Mouse (Mus musculus) midbrain, postnatal 0 days (tissue): Measurements from ENCODE around the gene Exoc2. TPM values are rescaled to one million over a fixed set of nuclear protein-coding genes. Genes with fewer than 3 reads are reported as not detected.
A peak's percentile ranks its signal among the peaks of the same experiment; 100 is the strongest.

Experiments used
- ATAC-seq: fragments of 200-750 bp; cut with Nextera tagmentation; 2 replicates; pipeline ENCODE4 v1.8.0; 2017; ENCODE audit warnings: moderate number of reproducible peaks, mild to moderate bottlenecking, moderate TSS enrichment, moderate library complexity; ENCODE audit not compliant: low FRiP score
- DNase-seq: peaks from one replicate; pipeline ENCODE4 v3.0.0-alpha.2; 2015; ENCODE audit warnings: low spot score
- H3K27ac ChIP-seq: fragments of 300-500 bp; sonication (generic); 2 replicates; pipeline ENCODE4 v1.5.1; 2014; ENCODE audit warnings: low read depth, mild to moderate bottlenecking, low read length, mixed read lengths
- H3K27me3 ChIP-seq: fragments of 300-500 bp; sonication (generic); 2 replicates; pipeline ENCODE4 v1.6.1; 2014; ENCODE audit warnings: low read length, control low read depth, mixed read lengths; ENCODE audit not compliant: insufficient read depth
- H3K36me3 ChIP-seq: fragments of 300-500 bp; sonication (generic); 2 replicates; pipeline ENCODE4 v1.6.1; 2014; ENCODE audit warnings: low read length, control low read depth, mixed read lengths; ENCODE audit not compliant: insufficient read depth
- H3K4me1 ChIP-seq: fragments of 300-500 bp; sonication (generic); 2 replicates; pipeline ENCODE4 v1.6.1; 2014; ENCODE audit warnings: mild to moderate bottlenecking, control low read depth, antibody characterized with exemption, low read length, mixed read lengths; ENCODE audit not compliant: insufficient read depth
- H3K4me2 ChIP-seq: fragments of 300-500 bp; sonication (generic); 2 replicates; pipeline ENCODE4 v1.6.1; 2014; ENCODE audit warnings: low read depth, mild to moderate bottlenecking, low read length, mixed read lengths; ENCODE audit not compliant: poor library complexity, severe bottlenecking
- H3K4me3 ChIP-seq: fragments of 300-500 bp; sonication (generic); 2 replicates; pipeline ENCODE4 v1.5.1; 2014; ENCODE audit warnings: low read depth, mild to moderate bottlenecking, low read length, moderate library complexity
- H3K9ac ChIP-seq: fragments of 300-500 bp; sonication (generic); replicated peaks from 2 replicates; pipeline ENCODE4 v1.6.1; 2014; ENCODE audit warnings: mild to moderate bottlenecking, low read length, moderate library complexity, mixed read lengths; ENCODE audit not compliant: poor library complexity, severe bottlenecking
- H3K9me3 ChIP-seq: fragments of 300-500 bp; sonication (generic); 2 replicates; pipeline ENCODE4 v1.6.1; 2016; ENCODE audit warnings: low read length, control low read depth
- CTCF ChIP-seq: IDR thresholded peaks from 2 replicates; pipeline ENCODE4 v1.5.1; 2016; ENCODE audit warnings: antibody characterized with exemption, mild to moderate bottlenecking
- WGBS: fragments of 180-500 bp; shearing (Covaris S2); extraction: QIAGEN DNeasy Blood & Tissue Kit; methylation state at CpG from one replicate; pipeline ENCODE4 v1.1.7; 2014; 5-methylcytosine and 5-hydroxymethylcytosine counted together
- polyA plus RNA-seq: library from polyadenylated mRNA; unstranded; fragments of >200 nt; fragmentation: Nextera tagmentation; extraction: Ambion mirVana; gene quantifications from 2 replicates; pipeline ENCODE4 v1.2.1, GENCODE M21; 2015
- total RNA-seq: library from RNA; depleted of rRNA; stranded (reverse); fragments of >200 nt; gene quantifications from 2 replicates; pipeline ENCODE4 v1.2.3, GENCODE M21; 2014

The Exoc2 gene
- total and polyA plus RNA-seq, 2 experiments from 2014 or later: 40.0 to 57.5 TPM

DNA sequence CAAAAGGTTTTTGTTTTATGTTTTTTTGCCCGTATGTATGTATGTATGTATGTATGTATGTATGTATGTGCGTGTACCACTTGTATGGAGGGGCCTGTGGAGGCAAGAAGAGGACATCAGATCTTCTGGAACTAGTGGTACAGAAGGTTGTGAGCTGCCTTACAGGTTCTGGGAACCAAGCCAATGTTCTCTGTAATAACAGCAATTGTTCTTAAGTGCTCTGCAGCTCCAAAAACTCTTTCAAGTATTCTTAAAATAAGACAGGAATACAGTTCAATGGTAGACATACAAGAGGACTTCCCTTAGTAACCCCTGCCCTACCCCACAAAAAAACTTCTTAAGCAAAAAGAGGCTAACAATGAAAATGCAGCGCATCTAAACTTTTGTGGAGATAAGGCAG lies 115.5 kb downstream of the Exoc2 start:
- no peak overlapping the region for H3K27ac ChIP-seq
- H3K4me2 ChIP-seq: no peak overlapping the region
- H3K9me3 ChIP-seq: no peaks in the 10 kb centered on the region
- H3K27me3 ChIP-seq: no peaks in the 10 kb centered on the region
- ATAC-seq: no peak
- no peaks in the 10 kb centered on the region for H3K4me1 ChIP-seq
- DNase-seq: peak; percentile 13
- no peak overlapping the region for H3K4me3 ChIP-seq
- peaks cover 15% of the 10 kb centered on the region; the same call in 1 of the 2 replicates for H3K36me3 ChIP-seq
- no peak overlapping the region for H3K9ac ChIP-seq
- 94% methylated on average over 3 of the region's 3 CpGs for WGBS
- TF ChIP-seq CTCF: no peak

DNA sequence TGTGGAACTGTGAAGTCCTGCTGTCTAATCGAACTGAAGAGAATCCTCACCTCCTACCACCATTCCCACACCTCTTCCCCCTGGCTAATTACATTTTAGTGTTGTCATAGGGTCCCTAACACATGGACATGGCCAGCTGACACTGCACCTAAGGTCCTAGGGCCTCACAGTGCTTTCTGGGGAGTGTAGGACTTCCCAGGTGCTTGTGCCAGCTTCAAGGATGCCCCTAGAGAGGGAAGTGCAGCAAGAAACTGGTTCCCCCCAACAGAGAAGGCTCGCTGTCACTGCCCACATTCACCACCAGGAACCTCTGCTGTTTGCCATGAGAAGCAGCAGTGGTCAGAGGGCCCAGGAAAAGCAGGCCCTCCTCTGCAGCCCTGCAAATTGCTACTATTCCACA lies 123.2 kb downstream of the Exoc2 start:
- TF ChIP-seq CTCF: no peak
- peaks cover 6% of the 10 kb centered on the region; the same call in 1 of the 2 replicates for H3K36me3 ChIP-seq
- H3K4me2 ChIP-seq: no peak overlapping the region
- no peaks in the 10 kb centered on the region for H3K4me1 ChIP-seq
- DNase-seq (no peak), ATAC-seq (no peak)
- H3K9me3 ChIP-seq: no peaks in the 10 kb centered on the region
- no peak overlapping the region for H3K9ac ChIP-seq
- no peak overlapping the region for H3K27ac ChIP-seq
- WGBS: 67% methylated on average over 2 of the region's 2 CpGs
- H3K4me3 ChIP-seq: no peak overlapping the region
- no peaks in the 10 kb centered on the region for H3K27me3 ChIP-seq

- Histone ChIP-seq H3K27ac (no peak overlapping the region), H3K9me3 (no peaks in the 10 kb centered on the region), H3K4me1 (no peaks in the 10 kb centered on the region), H3K4me3 (no peak overlapping the region), H3K4me2 (no peak overlapping the region), H3K27me3 (no peaks in the 10 kb centered on the region), H3K9ac (no peak overlapping the region), H3K36me3 (no peaks in the 10 kb centered on the region)
- DNase-seq (no peak), ATAC-seq (no peak)
- 43% methylated on average over 1 of the region's 1 CpGs for WGBS
- no peak for TF ChIP-seq CTCF
Observed at GRCm38 (mm10) chr13:30848001-30848400, 125.9 kb downstream of the Exoc2 start.

GRCm38 (mm10) chr13:30846506-30846905 lies 127.4 kb downstream of the Exoc2 start:
- no peaks in the 10 kb centered on the region for H3K9me3 ChIP-seq
- ATAC-seq (no peak), DNase-seq (no peak)
- H3K27me3 ChIP-seq: no peaks in the 10 kb centered on the region
- no peak for TF ChIP-seq CTCF
- no peak overlapping the region for H3K9ac ChIP-seq
- WGBS: 87% methylated on average over 4 of the region's 4 CpGs
- H3K4me1 ChIP-seq: no peaks in the 10 kb centered on the region
- no peak overlapping the region for H3K4me3 ChIP-seq
- 0 out of 2 replicates have a peak, but pooled peaks cover 3% of the 10 kb centered on the region for H3K36me3 ChIP-seq
- H3K4me2 ChIP-seq: no peak overlapping the region
- no peak overlapping the region for H3K27ac ChIP-seq

GRCm38 (mm10) chr13:30843049-30843448 lies 130.8 kb downstream of the Exoc2 start:
- no peak for ATAC-seq
- 91% methylated on average over 4 of the region's 4 CpGs for WGBS

DNA sequence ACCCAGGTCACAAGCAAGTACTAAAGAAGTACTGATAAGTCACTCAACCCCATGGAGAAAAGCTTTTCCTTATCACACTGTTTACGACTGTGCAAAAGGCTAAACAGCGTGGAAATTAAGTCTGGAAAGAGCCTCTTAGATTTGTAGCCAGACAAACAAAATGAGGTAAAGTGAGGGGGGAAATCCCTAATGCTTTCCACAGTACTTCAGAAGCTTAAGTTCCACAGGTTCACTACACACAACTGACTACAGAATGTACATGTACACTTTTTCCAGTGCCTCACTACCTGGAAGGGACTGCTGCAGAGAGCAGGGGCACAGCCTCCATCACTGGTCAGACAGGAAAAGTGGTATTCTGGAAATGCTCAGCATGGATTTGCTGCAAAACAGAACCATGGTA lies 132.1 kb downstream of the Exoc2 start:
- Histone ChIP-seq H3K27me3 (no peaks in the 10 kb centered on the region), H3K36me3 (peaks cover 6% of the 10 kb centered on the region; the same call in 1 of the 2 replicates), H3K9ac (no peak overlapping the region), H3K4me1 (no peaks in the 10 kb centered on the region), H3K4me2 (no peak overlapping the region), H3K9me3 (no peaks in the 10 kb centered on the region), H3K27ac (no peak overlapping the region), H3K4me3 (no peak overlapping the region)
- WGBS: 92% methylated on average over 2 of the region's 2 CpGs
- DNase-seq (no peak), ATAC-seq (no peak)
- no peak for TF ChIP-seq CTCF

More at GRCm38 (mm10) chr13:30843049-30843448, 130.8 kb downstream of the Exoc2 start:
- no peak for DNase-seq
- Histone ChIP-seq H3K9ac (no peak overlapping the region), H3K4me1 (no peaks in the 10 kb centered on the region), H3K36me3 (peaks cover 6% of the 10 kb centered on the region; the same call in 1 of the 2 replicates), H3K4me2 (no peak overlapping the region), H3K27me3 (no peaks in the 10 kb centered on the region), H3K27ac (no peak overlapping the region), H3K4me3 (no peak overlapping the region), H3K9me3 (no peaks in the 10 kb centered on the region)
- no peak for TF ChIP-seq CTCF
